Mouse (Mus musculus) G1E (cell line): Measurements from ENCODE around the gene Olfr871.

Source experiments
- CTCF ChIP-seq: IDR thresholded peaks from 2 replicates; pipeline ENCODE4 v1.5.1; 2012; ENCODE audit warnings: low read depth, low read length, inconsistent platforms, mixed read lengths
- GATA1 ChIP-seq: IDR thresholded peaks from 2 replicates; pipeline ENCODE4 v1.6.1; 2012; ENCODE audit warnings: borderline replicate concordance, low read length, inconsistent platforms, mixed read lengths

DNA sequence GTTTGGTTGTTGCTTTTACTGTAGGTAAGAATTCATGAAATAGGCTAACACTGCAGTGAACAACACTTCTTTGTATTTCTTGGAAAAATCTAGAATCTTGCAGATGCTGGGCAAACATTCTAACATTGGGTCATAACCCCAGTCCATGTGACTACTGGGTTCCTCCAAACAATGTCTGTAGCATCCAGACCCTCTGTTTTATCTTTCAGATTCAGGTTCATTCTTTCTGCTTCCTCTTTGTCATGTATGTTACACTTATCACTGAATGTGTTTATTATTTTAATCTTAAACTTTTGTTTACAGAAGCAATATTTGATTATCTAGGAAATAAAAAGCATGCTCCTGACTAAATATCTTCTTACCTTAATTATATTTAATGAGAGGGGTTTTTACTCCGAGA is 1.2 kb upstream of the Olfr871 start:
- TF ChIP-seq CTCF (no peak), GATA1 (no peak)
